Mouse (Mus musculus) thymus, postnatal 14 days (tissue): Measurements from ENCODE around the gene Adora3.
"Not testable (repeated sequence)": the region's sequence is repeated elsewhere in the genome, so short reads cannot be mapped to it uniquely, and the experiment has no call there.

Experiments used
- DNase-seq: peaks from one replicate; pipeline ENCODE4 v3.0.0; 2021

Adora3 gene

GRCm38 (mm10) chr3:105907956-105908655, 37.4 kb downstream of the Adora3 start:
- no peak for DNase-seq

- no peak for DNase-seq
Measured at GRCm38 (mm10) chr3:105908976-105909375, 38.3 kb downstream of the Adora3 start.

- peak; percentile 56 for DNase-seq
Measured at GRCm38 (mm10) chr3:105910519-105911190, 40.0 kb downstream of the Adora3 start.

GRCm38 (mm10) chr3:105912097-105912880, 41.6 kb downstream of the Adora3 start:
- no peak for DNase-seq

GRCm38 (mm10) chr3:105913839-105914681, 43.4 kb downstream of the Adora3 start:
- DNase-seq, result no peak

GRCm38 (mm10) chr3:105915281-105915680, 44.6 kb downstream of the Adora3 start:
- DNase-seq, result no peak

- not testable (repeated sequence) for DNase-seq
Measured at GRCm38 (mm10) chr3:105916455-105916854, 45.8 kb downstream of the Adora3 start.

GRCm38 (mm10) chr3:105917656-105918354, 47.1 kb downstream of the Adora3 start:
- DNase-seq, result no peak

- DNase-seq, result no peak
Measured at GRCm38 (mm10) chr3:105918355-105918745, 47.7 kb downstream of the Adora3 start.

GRCm38 (mm10) chr3:105920743-105921142, 50.1 kb downstream of the Adora3 start:
- not testable (repeated sequence) for DNase-seq

- DNase-seq, result no peak
Measured at GRCm38 (mm10) chr3:105921959-105922358, 51.3 kb downstream of the Adora3 start.

- DNase-seq, result no peak
Measured at GRCm38 (mm10) chr3:105924616-105925015, 54.0 kb downstream of the Adora3 start.

GRCm38 (mm10) chr3:105927561-105928194, 57.0 kb downstream of the Adora3 start:
- DNase-seq, result no peak

GRCm38 (mm10) chr3:105928195-105928569, 57.5 kb downstream of the Adora3 start:
- no peak for DNase-seq

GRCm38 (mm10) chr3:105928781-105929180, 58.1 kb downstream of the Adora3 start:
- no peak for DNase-seq

- DNase-seq, result peak; percentile 30
Measured at GRCm38 (mm10) chr3:105929821-105930220, 59.2 kb downstream of the Adora3 start.

- DNase-seq, result no peak
Measured at GRCm38 (mm10) chr3:105931095-105931494, 60.4 kb downstream of the Adora3 start.

- DNase-seq, result no peak
Measured at GRCm38 (mm10) chr3:105932240-105933071, 61.8 kb downstream of the Adora3 start, which contains the start of gene I830077J02Rik. TSS of gene I830077J02Rik (minus strand) at chr3:105932664.

GRCm38 (mm10) chr3:105933926-105934325, 63.3 kb downstream of the Adora3 start:
- DNase-seq, result no peak

- no peak for DNase-seq
Measured at GRCm38 (mm10) chr3:105935033-105935432, 64.4 kb downstream of the Adora3 start.

GRCm38 (mm10) chr3:105936111-105936510, 65.5 kb downstream of the Adora3 start:
- no peak for DNase-seq
